Mouse (Mus musculus) heart, postnatal 10 days (tissue): Measurements from ENCODE around the gene Aven. TPM values are rescaled to one million over a fixed set of nuclear protein-coding genes. Genes with fewer than 3 reads are reported as not detected.
A peak's percentile ranks its signal among the peaks of the same experiment; 100 is the strongest.
"Not testable (repeated sequence)": the region's sequence is repeated elsewhere in the genome, so short reads cannot be mapped to it uniquely, and the experiment has no call there.

Source experiments
- DNase-seq, 2 experiments: peaks; one replicate each; pipeline ENCODE4 v3.0.0; 2021
- intact Hi-C: fragments of 180-260 bp; cut with DNase I; formaldehyde crosslinking; loops from one replicate; pipeline ENCODE4 v1.15.1; 2025
- total RNA-seq, 2 experiments: library from RNA; stranded (reverse); gene quantifications; 2 replicates each; pipeline ENCODE4 v1.2.3; 2021

Aven gene
- total RNA-seq: 10 to 100 TPM; 14.4 to 15.8 TPM

DNA sequence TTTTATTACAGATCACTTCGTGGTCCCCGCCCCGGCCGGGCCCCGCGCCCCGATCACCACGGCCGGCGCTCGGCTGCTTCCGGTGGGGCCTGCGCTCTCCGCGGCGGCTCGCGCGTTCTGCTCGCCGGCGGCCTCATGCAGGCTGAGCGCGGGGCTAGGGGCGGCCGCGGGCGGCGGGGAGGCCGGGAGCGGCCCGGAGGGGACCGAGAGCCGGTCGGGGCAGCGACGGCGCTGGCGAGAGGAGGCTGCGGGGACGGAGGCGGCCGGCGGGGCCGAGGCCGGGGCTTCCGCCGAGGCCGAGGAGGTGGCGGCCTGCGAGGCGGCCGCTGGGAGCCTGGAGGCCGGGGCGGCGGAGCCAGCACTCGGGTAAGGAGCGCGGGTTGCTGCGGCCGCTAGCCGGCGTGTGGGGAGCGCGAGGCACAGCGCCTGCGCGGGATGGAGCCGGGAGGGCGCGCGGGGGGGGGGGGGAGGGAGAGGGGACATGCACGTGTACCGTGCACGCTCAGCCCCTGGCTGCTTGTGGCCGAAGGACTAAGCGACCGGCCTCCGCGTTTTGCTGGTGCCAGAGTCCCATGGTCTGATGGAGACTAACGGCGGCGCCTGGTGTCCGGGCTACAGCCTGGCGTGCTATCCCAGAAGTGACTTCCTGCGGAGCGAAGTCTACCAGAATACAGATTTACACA, at the start of gene Aven:
Gene Aven, plus strand, starts transcription at position 109 of the 683 bp plus-strand sequence.
- intact Hi-C loops: loop anchor here (5.0 kb wide), 2 partner anchors 36 to 231 kb away; partner anchors contain the start of gene Nop10
- peak; percentile 87 to 92 for DNase-seq

DNA sequence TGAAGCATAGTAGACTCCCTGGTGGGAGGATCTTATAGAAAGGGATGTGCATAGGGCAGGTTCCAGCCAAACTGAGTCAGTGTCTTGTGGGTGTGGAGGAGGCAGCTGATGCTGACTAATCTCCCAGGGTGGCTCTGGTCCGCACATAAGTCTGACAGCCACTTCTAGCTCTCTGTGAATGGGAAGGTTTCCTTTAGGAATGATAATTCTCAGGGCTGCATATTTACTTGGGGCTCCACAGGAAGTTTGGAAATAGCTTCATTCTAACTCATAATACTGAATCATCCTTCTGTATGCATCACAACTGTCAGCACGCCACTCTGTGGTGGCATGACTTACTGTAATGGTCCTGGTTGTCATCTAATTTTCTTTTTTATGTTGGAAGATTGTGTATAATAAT, 49.3 kb upstream of the Aven start:
- intact Hi-C loops: no loop called here

DNA sequence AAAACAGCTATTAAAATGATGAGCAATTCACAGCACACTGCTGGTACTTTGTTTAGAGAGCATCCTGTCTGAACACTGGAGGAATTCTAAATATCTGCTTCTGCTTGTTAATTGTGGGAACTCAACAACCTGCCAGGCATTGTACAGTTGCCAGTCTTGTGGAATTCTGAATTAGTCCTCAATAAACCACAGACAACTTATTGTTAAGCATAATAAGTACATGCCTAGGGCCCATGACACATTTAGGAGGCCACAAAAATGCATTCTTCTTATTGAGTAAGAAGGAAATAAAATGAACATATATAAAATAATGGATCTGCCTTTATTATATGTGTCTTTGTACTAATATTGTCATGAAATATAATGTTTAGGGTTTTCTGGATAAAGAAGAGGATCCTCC, 47.3 kb upstream of the Aven start:
- DNase-seq: no peak
- intact Hi-C loops: no loop called here

More for the DNA sequence above, 49.3 kb upstream of the Aven start:
- DNase-seq: no peak

DNA sequence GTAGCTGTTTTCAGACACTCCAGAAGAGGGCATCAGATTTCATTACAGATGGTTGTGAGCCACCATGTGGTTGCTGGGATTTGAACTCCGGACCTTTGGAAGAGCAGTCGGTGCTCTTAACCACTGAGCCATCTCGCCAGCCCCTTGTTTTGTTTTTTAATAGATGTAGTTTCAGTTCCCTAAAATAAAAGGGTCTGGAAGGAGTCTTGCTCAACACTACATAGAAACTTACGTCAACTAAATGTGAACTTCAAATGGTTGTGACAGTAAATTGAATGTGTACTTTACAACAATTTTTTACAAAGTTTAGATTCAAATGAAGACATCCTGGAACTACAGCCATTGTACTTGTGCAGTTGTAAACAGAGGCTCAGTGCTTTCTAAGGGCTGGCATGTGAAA, 44.7 kb upstream of the Aven start:
- DNase-seq, intact Hi-C loops: not testable (repeated sequence)

DNA sequence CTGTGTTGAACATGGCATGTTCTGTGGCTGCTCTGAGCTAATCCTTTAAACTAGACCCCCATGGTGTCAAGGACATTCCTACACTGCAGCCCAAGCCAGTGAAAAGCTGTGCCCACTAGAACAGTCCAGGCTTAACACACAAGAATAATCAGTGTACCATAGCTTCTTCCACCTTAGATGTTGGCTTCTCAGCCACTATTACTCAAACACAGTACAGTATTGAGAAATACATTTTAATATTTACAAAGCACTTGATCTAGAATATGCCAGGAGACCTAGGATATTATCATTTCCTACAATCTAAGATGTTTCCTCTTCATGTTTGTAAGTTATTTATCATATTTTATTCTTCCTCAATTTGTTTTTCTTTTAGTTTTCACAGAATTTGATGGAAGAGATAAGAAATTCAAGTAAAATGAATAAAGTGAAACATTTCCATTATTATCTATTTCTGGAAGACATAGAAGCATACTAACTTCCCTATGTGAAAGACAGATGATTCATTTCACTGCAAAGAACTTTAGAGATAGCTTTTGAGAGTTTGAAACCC, 44.2 kb upstream of the Aven start:
- DNase-seq: no peak
- intact Hi-C loops: loop anchor here (1.0 kb wide), 1 partner anchor 69 kb away; the partner anchor contains the start of gene Katnbl1

DNA sequence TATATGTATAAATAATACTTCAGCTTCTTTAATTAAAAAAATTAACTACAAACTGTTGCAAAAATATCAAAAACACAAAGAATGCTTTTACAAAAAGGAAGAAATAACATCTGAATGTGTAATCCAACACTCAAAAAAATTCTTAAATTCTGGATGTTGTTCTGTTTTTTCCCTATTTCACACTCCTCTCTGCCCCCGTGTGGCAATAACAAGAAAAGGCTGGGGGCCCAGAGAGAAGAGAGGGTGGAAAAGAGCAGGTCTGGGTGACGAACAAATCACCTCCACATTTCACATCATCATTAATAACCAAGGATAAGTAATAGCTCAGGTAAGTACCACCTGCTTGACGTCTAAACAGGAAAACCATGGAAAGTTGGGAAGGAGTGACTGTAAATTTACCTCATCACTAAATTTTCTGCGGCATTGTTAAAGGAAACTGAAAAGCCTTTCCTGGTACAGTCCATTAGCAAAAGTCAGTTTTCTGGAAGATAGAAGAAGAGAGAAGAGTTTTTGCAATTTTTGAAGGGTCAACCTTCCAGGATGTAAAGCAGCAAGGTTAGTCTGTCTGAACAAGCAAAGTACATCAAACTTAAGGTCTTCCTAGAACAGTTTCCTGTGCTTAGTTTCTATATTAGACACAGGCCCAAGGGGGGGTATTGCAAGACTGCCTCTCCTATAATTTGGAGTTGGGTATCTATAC, 43.0 kb upstream of the Aven start:
- DNase-seq: peak; percentile 28 to 49
- intact Hi-C loops: loop anchor here (1.0 to 10.0 kb wide), 3 partner anchors 70 to 215 kb away; partner anchors contain the start of genes Gm21985, Katnbl1, Lpcat4 and Nop10

DNA sequence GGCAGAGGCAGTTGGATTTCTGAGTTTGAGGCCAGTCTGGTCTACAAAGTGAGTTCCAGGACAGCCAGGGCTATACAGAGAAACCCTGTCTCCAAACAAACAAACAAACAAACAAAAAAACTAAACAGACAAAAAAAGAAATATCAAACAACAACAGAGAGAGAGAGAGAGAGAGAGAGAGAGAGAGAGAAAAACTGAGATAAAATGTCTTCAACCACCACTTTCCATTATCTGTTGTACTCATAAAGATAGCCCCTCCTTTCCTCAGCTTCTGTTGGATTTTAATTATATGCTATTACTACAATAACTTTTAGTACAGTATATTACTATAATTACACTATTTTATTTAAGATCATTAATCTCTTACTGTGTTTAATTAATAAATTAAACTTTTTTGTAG, 40.3 kb upstream of the Aven start:
- not testable (repeated sequence) for DNase-seq
- intact Hi-C loops: loop anchor here (10.0 kb wide), 2 partner anchors 188 to 218 kb away; partner anchors contain the start of genes Gm21985, Lpcat4, Nop10 and Slc12a6

DNA sequence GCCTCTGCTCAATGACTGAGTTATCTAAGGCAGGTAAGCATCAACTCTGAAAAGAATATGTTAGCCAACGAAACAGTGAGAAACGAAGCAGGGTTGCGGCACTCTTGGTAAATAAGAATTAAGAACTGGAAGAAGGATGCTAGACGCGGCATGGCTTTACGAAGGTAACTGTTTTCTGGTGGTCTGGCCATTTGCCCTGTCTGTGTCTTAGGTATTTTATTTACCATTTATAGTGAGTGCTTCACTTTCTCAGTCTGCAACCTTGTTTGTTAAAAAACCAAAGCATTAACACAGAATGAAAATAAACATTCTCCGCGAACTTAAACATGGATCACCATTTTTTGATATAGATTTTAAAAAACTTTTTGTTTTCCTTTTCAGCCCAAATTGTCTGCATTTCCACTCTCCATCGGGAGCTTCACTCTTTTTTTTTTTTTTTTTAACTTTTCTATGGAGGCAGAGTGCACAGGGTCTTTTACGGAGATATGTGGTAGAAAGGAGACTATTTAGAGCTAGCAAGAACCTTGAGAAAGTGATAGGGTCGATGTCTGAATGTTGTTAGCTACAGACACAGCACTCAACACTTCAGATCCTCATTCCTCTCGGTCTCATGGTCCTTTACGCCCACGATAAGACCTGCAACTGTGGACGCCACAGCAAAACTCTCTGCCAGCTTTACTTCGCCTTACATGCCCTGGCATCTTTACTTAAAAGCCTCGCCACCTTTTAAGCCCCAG, 38.5 kb upstream of the Aven start:
- intact Hi-C loops: loop anchor here (2.0 to 10.0 kb wide), 4 partner anchors 75 to 219 kb away; partner anchors contain the start of genes Emc4, Gm21985, Katnbl1 and Lpcat4
- peak in 1 of 2 experiments; percentile 8 for DNase-seq

DNA sequence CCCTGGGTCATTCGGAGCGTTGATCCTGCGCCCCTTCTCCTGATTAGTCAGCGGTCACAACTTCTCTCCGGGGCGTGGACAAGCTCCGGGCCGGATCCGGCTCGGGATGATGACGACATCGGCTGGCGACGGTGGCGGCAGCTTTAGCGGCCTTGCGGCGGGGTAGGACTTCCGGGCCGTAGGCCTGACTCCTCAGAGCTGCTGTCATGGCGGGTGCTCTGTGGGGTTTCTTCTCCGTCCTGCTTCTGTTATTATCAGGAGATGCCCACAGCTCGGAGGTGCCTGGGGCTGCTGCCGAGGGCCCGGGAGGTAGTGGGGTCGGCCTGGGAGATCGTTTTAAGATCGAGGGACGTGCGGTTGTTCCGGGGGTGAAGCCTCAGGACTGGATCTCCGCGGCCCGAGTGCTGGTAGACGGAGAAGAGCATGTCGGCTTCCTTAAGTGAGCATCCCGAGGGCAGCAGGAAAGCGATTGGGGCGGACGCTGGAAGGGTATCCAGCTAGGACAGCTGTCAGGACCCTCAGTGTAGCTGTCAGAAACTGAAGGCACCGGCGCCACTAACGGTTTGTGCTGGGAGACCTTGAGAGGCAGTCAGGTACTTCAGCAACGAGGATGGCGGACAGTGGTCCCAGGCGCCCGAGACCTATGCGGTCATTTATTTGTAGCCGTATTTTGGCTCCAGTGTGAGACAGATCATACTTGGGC, 37.8 kb upstream of the Aven start, which contains the start of gene Emc7:
Gene Emc7, plus strand, starts transcription at position 136 of the 703 bp plus-strand sequence.
- intact Hi-C loops: loop anchor here (2.0 to 10.0 kb wide), 5 partner anchors 37 to 220 kb away; partner anchors contain the start of genes Aven, Emc4, Gm21985 and Katnbl1

DNA sequence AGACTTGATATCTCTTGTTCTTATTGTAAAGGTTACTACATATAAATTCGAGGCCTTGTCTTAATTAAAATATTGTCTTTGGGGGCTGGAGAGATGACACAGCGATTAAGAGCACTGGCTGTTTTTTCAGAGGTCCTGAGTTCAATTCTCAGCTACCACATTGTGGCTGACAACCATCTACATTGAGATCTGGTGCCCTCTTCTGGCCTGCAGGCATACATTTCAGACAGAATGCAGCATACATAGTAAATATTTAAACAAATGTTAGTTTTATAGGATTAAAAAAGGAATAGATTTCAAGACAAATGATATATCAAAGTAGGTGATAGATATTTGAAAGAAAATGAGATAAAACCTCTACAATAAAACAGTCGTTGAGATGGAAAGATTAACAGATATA, 32.2 kb upstream of the Aven start:
- intact Hi-C loops: no loop called here
- DNase-seq: no peak

More for the DNA sequence above, 37.8 kb upstream of the Aven start, which contains the start of gene Emc7:
- DNase-seq: peak; percentile 99

DNA sequence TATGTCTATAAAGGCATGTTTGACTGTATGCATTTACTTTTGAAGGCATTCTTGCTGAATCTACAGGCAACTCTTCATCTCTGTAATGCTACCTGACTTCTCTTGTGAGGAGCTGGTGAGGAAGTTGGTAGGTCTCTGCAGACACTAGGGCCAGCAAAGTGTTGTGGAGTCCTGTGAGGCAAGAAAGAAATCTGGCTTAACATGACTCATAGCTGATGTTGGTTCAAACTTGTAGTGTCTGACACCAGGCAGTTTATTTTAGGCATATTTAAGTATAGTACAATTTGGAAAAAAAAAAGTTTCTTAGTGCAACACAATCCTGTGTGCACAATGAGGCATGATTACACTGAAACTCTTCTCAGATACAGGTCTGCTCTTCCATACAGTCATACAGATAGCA, 23.2 kb upstream of the Aven start:
- no peak for DNase-seq
- intact Hi-C loops: no loop called here

DNA sequence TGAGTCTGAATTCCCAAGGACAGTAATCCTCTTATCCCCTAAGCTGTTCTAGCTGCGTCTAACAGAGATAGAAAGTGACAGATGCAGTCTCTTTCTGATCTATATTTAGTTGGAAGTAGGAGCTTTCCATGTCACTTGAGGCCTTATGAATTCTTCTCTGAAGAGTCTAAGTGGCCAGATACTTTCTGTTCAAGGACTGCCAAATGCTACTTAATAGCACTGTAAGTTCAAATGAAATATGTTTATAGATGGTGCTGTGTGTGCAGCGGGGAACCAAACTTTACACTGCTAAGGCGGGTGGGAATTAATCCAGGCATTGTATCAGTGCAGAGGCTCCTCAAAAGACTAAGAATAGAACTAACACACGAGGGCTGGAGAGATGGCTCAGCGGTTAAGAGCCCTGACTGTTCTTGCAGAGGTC, 21.8 kb upstream of the Aven start:
- no peak for DNase-seq
- intact Hi-C loops: no loop called here

DNA sequence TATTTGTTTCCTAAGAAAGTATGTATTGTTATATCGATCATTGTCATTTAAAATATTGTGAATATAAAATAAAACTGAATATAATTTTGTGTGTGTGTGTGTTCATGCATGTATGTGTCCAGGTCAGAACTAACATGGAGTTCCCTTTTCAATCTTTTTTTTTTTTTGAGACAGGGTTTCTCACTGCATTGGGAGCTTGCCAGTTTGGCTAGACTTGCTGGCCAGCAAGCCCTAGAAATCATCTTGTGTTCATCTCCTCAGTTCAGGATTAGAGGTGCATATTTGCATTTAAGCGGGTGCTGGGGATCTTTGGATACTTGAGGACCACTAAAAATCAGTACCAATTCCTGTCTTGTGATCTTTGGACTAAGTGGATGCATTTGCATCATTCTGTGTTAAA, 20.7 kb upstream of the Aven start:
- no peak for DNase-seq
- intact Hi-C loops: no loop called here

DNA sequence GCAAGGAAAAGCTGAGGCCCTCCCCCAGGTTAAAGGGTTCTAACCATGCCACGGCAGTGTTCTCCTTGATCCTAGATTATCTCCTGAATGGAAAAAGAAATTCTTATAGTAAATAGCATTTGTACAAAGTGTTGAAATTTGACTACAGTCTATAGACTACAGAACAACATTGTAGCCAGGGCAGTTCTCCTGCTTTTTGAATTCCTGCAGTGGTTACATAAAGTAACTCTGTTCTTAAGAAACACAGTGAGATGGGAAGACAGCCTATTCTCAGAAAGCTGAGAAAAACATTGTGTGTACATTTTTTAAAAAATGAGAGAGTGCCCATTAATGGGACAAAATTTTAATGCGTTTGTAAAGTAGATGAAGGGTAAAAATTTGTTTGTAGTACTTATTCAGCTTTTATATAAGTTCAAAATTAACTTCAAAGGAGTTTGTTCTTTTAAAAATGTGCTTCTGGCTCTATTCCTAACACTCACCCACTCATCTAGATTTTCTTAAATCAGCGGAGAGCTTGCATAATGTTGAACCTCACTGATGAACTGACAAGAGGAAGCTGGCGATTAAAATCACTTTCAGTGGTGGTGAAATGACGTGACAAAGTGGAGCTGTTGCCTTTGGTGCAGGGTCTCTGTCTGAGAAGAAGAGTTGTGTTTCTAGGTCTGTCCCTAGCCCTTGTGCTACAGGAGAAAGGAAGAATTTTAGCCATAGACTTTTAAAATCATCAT, 17.6 kb upstream of the Aven start:
- intact Hi-C loops: no loop called here
- no peak for DNase-seq

DNA sequence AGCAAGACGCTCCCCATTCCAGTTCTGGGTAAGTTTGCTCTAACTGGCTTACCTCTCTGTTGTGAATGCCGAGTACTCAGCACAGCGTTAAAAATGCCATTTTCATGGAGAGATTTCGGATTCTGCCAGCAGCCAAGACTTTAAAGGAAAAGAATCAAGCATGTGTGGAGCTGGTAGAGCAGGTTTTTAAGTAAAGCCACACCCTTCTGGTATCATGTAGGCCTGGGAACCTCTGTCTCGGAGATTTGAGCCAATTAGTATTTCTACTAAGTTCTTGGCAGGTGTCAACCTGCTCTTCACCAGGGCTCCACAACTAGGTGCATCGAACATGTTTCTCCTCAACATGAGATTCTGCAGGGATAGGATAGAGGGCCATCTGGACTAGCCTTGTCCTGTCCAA, 16.2 kb upstream of the Aven start:
- intact Hi-C loops: no loop called here
- no peak for DNase-seq

DNA sequence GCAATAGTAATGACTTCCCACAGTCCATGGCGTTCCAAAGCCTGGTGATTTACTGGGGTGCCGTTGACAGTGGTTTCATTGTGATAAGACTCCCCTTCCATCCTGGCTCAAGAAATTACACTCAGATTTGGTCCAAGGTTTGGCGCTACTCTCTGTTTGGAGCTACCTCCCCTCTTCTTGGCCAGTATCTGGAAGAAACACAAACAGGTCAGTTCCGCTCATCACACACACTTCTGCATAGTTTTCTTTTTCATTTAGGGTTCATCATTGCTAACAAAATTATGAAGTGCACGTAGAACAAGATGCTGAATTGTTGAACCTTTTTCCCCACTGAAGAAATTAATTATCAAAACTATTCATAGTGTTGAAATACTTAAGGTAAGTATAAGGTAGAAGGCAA, 12.1 kb upstream of the Aven start, which contains the start of gene Chrm5:
Gene Chrm5, minus strand, starts transcription at position 101 of the 400 bp plus-strand sequence.
- intact Hi-C loops: loop anchor here (1.0 to 2.0 kb wide), 4 partner anchors 24 to 284 kb away; partner anchors contain the start of genes Katnbl1 and Lpcat4
- DNase-seq: no peak

DNA sequence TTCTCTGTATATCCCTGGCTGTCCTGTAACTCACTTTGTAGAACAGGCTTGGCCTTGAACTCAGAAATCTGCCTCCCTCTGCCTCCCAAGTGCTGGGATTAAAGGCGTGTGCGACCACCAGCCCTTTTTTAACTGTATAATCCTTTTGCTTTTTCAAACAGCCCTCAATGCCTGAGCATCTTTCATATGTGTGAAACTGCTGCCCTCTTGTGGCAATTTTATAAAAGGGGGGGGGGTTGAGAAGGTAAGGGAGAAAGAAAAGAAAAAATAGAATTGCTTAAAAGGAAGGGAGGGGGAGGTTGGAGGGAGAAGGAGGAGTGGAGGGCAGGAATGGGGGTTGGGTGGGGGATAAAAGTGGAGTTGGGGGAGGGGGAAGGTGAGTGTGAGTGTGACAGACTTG, 11.2 kb upstream of the Aven start:
- peak in 1 of 2 experiments; percentile 48 for DNase-seq
- intact Hi-C loops: loop anchor here (1.0 to 2.0 kb wide), 4 partner anchors 25 to 285 kb away; partner anchors contain the start of genes Katnbl1 and Lpcat4

DNA sequence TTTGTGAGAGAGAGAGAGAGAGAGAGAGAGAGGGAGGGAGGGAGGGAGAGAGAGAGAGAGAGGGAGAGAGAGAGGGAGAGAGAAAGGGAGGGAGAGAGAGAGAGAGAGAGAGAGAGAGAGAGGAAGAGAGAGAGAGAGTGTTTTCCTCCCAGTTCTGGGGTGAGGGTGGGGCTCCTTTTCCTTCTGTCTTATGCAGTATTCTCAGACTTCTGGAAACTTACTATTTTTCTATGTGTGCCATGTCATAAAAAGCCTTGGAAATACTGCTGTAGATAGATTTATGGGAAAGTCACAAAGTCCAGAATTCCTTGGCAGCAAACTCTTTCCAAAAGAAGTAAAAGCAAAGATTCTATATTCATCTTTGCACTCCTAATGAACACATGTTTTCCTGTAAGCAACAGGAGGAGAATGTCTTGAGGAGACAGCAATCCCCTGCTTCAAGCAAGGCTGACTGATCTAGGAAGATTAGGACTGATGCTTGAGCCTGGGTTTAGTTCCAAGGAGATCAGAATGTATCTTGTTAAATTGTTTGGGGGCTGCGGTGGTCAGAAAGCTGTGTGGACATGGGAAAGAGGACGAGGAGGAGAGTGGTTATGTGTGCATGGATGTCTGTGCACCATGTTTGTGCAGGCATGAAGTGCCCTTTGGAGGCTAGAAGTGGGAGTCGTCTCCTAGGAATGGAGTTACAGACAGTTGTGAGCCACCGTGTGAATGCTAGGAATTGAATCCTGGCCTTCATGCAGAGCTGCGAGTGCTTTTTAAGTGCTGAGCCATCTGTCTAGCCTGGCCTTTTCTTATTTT, 10.0 kb upstream of the Aven start:
- intact Hi-C loops: no loop called here
- DNase-seq: no peak
